Mouse (Mus musculus) hindbrain, embryonic 16.5 days (tissue): Measurements from ENCODE around the gene Krt90. TPM values are rescaled to one million over a fixed set of nuclear protein-coding genes. Genes with fewer than 3 reads are reported as not detected.
A peak's percentile ranks its signal among the peaks of the same experiment; 100 is the strongest.

Experiments used
- ATAC-seq: fragments of 200-750 bp; cut with Nextera tagmentation; 2 replicates; pipeline ENCODE4 v1.8.0; 2017; ENCODE audit warnings: moderate TSS enrichment, moderate library complexity
- H3K27ac ChIP-seq: fragments of 300-500 bp; sonication (generic); 2 replicates; pipeline ENCODE4 v1.5.1; 2014; ENCODE audit warnings: low read depth, mild to moderate bottlenecking, control low read depth, low read length, moderate library complexity
- H3K27me3 ChIP-seq: fragments of 300-500 bp; sonication (generic); replicated peaks from 2 replicates; pipeline ENCODE4 v1.6.1; 2014; ENCODE audit warnings: low read length; ENCODE audit not compliant: control insufficient read depth, insufficient read depth
- H3K36me3 ChIP-seq: fragments of 300-500 bp; sonication (generic); 2 replicates; pipeline ENCODE4 v1.6.1; 2014; ENCODE audit warnings: mild to moderate bottlenecking, low read length, moderate library complexity, mixed read lengths; ENCODE audit not compliant: control insufficient read depth, insufficient read depth
- H3K4me1 ChIP-seq: fragments of 300-500 bp; sonication (generic); 2 replicates; pipeline ENCODE4 v1.6.1; 2014; ENCODE audit warnings: low read depth, low read length; ENCODE audit not compliant: control insufficient read depth, insufficient read depth
- H3K4me2 ChIP-seq: fragments of 300-500 bp; sonication (generic); 2 replicates; pipeline ENCODE4 v1.6.1; 2014; ENCODE audit warnings: mild to moderate bottlenecking, low read length, control low read depth, moderate library complexity
- H3K4me3 ChIP-seq: fragments of 300-500 bp; sonication (generic); 2 replicates; pipeline ENCODE4 v1.5.1; 2014; ENCODE audit warnings: mild to moderate bottlenecking, low read length, control low read depth, moderate library complexity
- H3K9ac ChIP-seq: fragments of 300-500 bp; sonication (generic); 2 replicates; pipeline ENCODE4 v1.6.1; 2014; ENCODE audit warnings: low read depth, mild to moderate bottlenecking, control low read depth, low read length, moderate library complexity
- H3K9me3 ChIP-seq: fragments of 300-500 bp; sonication (generic); 2 replicates; pipeline ENCODE4 v1.6.1; 2014; ENCODE audit warnings: mild to moderate bottlenecking, low read length, moderate library complexity; ENCODE audit not compliant: control insufficient read depth
- WGBS: fragments of 180-500 bp; shearing (Covaris S2); extraction: QIAGEN DNeasy Blood & Tissue Kit; methylation state at CpG from one replicate; pipeline ENCODE4 v1.1.7; 2014; 5-methylcytosine and 5-hydroxymethylcytosine counted together
- polyA plus RNA-seq: library from polyadenylated mRNA; unstranded; fragments of >200 nt; fragmentation: Nextera tagmentation; extraction: Ambion mirVana; gene quantifications from 2 replicates; pipeline ENCODE4 v1.2.1, GENCODE M21; 2015

Gene Krt90
- polyA plus RNA-seq, 1 experiment from 2014 or later: 0.29 TPM

DNA sequence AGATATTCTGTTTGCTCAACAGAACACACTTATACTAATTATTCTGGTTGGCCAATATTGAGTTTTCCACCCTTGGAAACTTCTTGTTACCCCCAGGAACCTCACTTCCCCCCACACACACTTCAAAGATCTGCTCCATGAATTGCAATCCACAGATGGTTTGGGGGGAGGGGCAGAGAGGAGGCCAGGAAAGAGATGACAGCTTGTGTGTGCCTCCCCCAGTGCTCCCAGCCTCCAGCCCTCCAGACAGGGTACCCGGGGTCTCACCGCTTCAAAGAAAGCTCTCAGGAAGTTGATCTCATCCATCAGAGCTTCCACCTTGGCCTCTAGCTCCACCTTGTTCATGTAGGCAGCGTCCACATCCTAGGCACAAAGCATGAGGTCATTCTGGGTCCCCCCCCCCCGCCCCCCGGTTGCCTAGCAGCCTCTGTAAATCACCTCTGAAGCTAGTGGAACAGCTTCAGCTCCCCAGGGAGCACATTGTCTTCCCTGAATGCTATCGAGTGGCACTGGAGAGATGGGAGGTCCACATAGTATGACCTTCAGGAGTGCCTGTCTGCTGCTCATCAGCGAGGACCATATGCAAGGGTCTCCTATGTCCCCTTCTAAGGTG lies 4.6 kb downstream of the Krt90 start:
- H3K36me3 ChIP-seq: no peaks in the 10 kb centered on the region
- H3K4me1 ChIP-seq: peaks cover 2% of the 10 kb centered on the region
- H3K9ac ChIP-seq: no peak overlapping the region
- H3K4me3 ChIP-seq: no peak overlapping the region
- no peak overlapping the region for H3K27ac ChIP-seq
- 8% methylated on average over 7 of the region's 7 CpGs for WGBS
- no peaks in the 10 kb centered on the region for H3K9me3 ChIP-seq
- no peak for ATAC-seq
- no peak overlapping the region for H3K4me2 ChIP-seq
- H3K27me3 ChIP-seq: no peaks in the 10 kb centered on the region

DNA sequence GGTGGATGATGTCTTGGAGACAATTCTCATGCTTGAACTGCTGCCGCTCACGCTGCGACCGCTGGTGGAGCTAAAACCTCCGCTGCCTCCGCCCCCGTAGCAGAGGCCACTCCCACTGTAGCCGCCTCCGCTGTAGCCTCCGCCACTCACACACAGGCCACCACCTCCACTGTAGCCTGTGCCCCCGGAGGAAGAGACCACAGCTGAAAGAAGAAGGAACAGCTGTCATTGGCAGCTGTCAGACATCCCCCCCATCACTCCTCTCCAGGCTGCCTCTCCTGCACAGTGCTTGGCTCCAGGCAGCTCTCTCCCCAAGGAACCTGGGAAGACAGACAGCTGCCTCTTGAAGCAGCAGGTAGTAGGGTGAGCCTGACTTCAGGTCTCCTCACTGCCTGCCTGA lies 9.6 kb downstream of the Krt90 start:
- Histone ChIP-seq H3K9ac (peak overlapping the region; percentile 36; the same call in 1 of the 2 replicates), H3K27me3 (peaks cover 3% of the 10 kb centered on the region; the same call in 1 of the 2 replicates), H3K4me2 (peak overlapping the region; percentile 47), H3K36me3 (no peaks in the 10 kb centered on the region), H3K4me3 (peak overlapping the region; percentile 18), H3K27ac (no peak overlapping the region), H3K4me1 (peaks cover 8% of the 10 kb centered on the region), H3K9me3 (no peaks in the 10 kb centered on the region)
- peak; percentile 70 for ATAC-seq
- 0% methylated on average over 11 of the region's 11 CpGs for WGBS

DNA sequence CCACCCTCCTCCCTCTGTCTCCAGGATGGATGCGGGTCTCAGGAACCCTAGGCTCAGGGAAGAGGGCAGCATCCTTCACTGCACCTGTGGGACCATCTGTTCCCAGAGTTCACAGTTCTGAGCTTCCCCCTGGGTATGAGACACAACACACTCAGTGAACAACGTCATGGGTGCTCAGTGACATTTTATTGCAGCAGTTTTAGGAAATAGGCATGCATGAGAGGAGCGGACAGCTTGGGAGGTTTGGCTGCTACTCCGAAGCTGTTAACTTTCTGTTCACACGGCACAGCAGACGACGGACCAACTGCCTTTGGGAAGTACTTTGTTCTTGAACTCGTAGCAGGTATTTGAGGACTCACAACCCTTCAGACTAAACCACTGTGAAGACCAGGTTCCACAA lies 10.6 kb downstream of the Krt90 start:
- ATAC-seq: no peak
- 84% methylated on average over 8 of the region's 8 CpGs for WGBS
- H3K4me1 ChIP-seq: peaks cover 8% of the 10 kb centered on the region
- H3K9ac ChIP-seq: no peak overlapping the region
- H3K36me3 ChIP-seq: no peaks in the 10 kb centered on the region
- no peak overlapping the region for H3K4me3 ChIP-seq
- H3K27me3 ChIP-seq: peaks cover 4% of the 10 kb centered on the region; the same call in 1 of the 2 replicates
- H3K27ac ChIP-seq: no peak overlapping the region
- H3K4me2 ChIP-seq: no peak overlapping the region
- no peaks in the 10 kb centered on the region for H3K9me3 ChIP-seq

DNA sequence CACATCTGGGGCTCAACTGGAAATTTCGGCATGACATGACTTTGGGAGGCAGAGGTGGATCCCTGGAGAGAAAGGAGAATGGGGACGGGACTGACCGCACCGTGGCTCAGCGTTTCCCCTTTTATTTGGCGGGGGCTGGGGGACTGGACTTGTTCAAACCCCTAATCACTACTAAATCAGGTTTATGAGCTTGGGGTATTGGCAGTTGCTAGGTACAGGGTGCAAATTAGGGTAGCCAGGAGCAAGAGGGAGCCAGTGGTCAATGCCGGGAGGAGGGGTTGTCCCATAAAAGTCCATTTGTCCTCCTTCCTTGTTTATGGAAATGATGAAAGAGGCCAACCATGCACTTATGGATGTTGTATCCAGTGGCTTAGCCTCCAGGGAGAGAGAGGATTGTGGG lies 12.2 kb downstream of the Krt90 start, which contains the start of gene Krt82:
TSS of gene Krt82 (minus strand) at position 101 of the 400 bp plus-strand sequence.
- ATAC-seq: no peak
- no peak within 1 kb of the TSS for H3K4me2 ChIP-seq
- 86% methylated on average over 7 of the region's 7 CpGs for WGBS

DNA sequence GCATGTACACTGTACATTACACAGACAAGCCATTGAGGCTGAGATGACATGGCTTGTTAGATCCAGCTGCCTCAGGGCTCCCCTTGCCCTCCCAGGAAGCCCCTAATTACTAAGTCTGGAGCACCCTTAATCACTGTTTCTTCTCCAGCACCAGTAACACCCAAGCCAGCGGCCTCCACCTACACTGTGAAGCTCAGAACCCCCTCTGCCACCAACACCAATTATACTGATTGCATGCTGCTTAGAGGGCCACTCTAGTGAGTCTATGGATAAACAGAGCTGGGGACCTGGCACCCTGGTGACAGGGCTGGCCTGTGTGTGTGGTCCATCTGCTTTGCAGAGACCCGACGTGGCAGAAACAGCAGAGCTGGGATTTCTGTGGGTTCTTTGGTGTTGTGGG lies 18.3 kb downstream of the Krt90 start:
- Histone ChIP-seq H3K36me3 (no peaks in the 10 kb centered on the region), H3K4me3 (no peak overlapping the region), H3K4me2 (no peak overlapping the region), H3K27me3 (0 out of 2 replicates have a peak, but pooled peaks cover 2% of the 10 kb centered on the region), H3K4me1 (no peaks in the 10 kb centered on the region), H3K9ac (no peak overlapping the region), H3K9me3 (no peaks in the 10 kb centered on the region), H3K27ac (no peak overlapping the region)
- ATAC-seq: no peak
- 69% methylated on average over 3 of the region's 3 CpGs for WGBS

More for the DNA sequence above, 12.2 kb downstream of the Krt90 start, which contains the start of gene Krt82:
- Histone ChIP-seq H3K9ac (no peak within 1 kb of the TSS), H3K27ac (no peak within 1 kb of the TSS), H3K4me1 (peaks cover 8% of the 10 kb centered on the region), H3K36me3 (no peaks in the 10 kb centered on the region), H3K27me3 (peaks cover 4% of the 10 kb centered on the region; the same call in 1 of the 2 replicates), H3K4me3 (no peak within 1 kb of the TSS), H3K9me3 (no peaks in the 10 kb centered on the region)

DNA sequence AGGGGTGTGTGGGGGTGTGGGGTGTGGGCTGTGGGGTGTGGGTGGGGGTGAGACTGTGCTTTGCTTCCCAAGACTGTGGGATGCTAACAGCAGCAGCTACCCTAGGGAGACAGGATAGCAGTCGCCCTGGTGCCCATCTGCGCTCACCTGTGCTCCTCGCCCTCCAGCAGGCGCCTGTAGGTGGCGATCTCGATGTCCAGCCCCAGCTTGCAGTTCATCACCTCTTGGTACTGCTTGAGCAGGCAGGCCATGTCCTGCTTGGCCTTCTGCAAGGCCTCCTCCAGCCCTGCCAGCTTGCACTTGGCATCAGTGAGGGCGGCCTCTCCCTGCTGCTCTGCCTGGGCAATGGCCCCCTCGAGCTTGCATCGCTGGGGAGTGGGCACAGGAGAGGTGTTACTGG lies 20.2 kb downstream of the Krt90 start:
- Histone ChIP-seq H3K4me3 (no peak overlapping the region), H3K9ac (no peak overlapping the region), H3K36me3 (no peaks in the 10 kb centered on the region), H3K27ac (no peak overlapping the region), H3K4me2 (no peak overlapping the region), H3K27me3 (no peaks in the 10 kb centered on the region), H3K4me1 (no peaks in the 10 kb centered on the region), H3K9me3 (no peaks in the 10 kb centered on the region)
- 55% methylated on average over 9 of the region's 9 CpGs for WGBS
- no peak for ATAC-seq

GRCm38 (mm10) chr15:101538580-101538900 lies 24.2 kb downstream of the Krt90 start:
- Histone ChIP-seq H3K36me3 (no peaks in the 10 kb centered on the region), H3K9ac (no peak overlapping the region), H3K9me3 (no peaks in the 10 kb centered on the region), H3K27ac (no peak overlapping the region), H3K4me1 (no peaks in the 10 kb centered on the region), H3K4me2 (no peak overlapping the region), H3K4me3 (no peak overlapping the region), H3K27me3 (no peaks in the 10 kb centered on the region)
- WGBS: 70% methylated on average over 4 of the region's 4 CpGs
- ATAC-seq: no peak

DNA sequence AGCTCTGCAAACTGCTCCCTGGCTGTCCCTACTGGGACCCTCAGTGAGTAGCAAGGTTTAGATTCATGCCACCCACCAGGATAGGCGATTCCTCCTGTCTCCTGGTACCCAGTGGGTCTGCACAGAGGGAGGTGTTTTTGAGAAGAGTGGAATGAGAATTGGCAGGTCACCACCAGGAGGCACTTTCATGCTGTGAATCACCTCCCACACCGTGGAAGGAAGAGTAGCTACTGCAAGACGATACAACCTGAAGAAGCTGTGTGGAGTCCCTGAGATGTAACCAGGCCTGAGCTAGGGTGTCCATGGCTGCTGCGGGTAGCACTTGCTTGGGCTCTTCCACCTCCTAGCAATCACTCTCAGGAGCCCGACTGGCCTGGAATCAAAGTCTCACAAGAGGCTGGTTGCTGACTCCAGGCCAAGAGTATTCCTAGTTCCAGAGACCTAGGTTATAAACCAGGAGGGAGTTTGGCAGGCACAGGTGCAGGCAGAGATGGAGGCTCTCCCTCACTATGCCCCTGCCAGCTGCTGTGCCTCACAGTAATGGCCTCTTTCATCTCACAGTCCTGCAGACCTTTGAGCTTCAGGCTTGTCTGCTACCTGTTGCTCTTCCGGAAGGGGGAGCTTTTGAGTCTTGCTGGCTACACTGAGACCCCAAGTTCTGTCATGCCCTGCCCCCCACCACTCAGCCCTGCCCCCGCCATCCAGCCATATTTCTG lies 24.7 kb downstream of the Krt90 start:
- ATAC-seq: no peak
- H3K9me3 ChIP-seq: no peaks in the 10 kb centered on the region

DNA sequence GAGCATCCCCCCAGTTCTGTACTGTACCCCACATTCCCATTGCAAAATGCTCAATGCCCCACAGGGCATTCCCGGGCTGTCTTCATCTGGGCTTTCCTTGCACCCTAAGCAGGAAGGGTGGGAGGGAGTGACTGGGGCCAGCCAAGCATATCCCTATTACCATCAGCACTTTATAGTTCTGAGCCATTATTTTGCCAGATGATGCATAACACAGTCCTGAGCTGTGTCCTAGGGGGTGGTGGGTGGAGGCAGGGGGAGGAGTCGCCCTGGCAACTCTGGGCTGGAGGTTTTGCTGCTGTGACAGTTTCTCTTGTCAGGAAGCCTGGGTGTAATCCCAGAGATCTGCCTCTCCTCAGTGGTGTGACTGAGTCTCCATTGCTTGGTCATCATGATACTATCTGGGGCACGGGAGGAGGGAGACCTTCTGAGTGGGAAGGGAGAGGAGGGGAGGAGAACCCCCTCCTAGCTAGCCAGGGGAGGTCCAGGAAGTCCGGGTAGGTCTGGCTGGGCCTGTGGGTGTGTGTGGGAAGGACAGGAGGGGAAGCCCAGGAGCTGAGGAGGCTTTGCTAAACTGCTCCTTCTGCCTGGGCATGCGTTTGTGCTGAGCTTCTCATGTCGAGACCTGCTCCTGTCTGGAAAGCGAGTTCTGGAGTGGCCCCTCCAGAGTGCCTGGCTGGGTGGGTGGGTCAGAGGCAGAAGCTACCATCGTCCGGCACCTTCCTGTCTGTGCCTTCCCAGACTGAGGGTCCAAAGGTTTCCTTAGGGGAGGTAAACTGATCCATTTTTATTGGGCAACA lies 26.5 kb downstream of the Krt90 start:
- H3K27ac ChIP-seq: no peak overlapping the region
- H3K4me1 ChIP-seq: no peaks in the 10 kb centered on the region
- no peaks in the 10 kb centered on the region for H3K9me3 ChIP-seq
- H3K27me3 ChIP-seq: no peaks in the 10 kb centered on the region
- H3K4me3 ChIP-seq: no peak overlapping the region
- no peak for ATAC-seq
- H3K36me3 ChIP-seq: no peaks in the 10 kb centered on the region
- H3K9ac ChIP-seq: no peak overlapping the region
- WGBS: 65% methylated on average over 9 of the region's 9 CpGs
- no peak overlapping the region for H3K4me2 ChIP-seq

More for the DNA sequence above, 24.7 kb downstream of the Krt90 start:
- no peaks in the 10 kb centered on the region for H3K4me1 ChIP-seq
- WGBS: 45% methylated on average over 7 of the region's 7 CpGs
- no peaks in the 10 kb centered on the region for H3K27me3 ChIP-seq
- H3K9ac ChIP-seq: no peak overlapping the region
- no peak overlapping the region for H3K4me2 ChIP-seq
- no peaks in the 10 kb centered on the region for H3K36me3 ChIP-seq
- no peak overlapping the region for H3K4me3 ChIP-seq
- H3K27ac ChIP-seq: no peak overlapping the region
